Mouse (Mus musculus) embryonic facial prominence, embryonic 12.5 days (tissue): Measurements from ENCODE around the gene Ptprr. TPM values are rescaled to one million over a fixed set of nuclear protein-coding genes. Genes with fewer than 3 reads are reported as not detected.

ENCODE experiments used
- ATAC-seq: fragments of 200-750 bp; cut with Nextera tagmentation; 2 replicates; pipeline ENCODE4 v1.8.0; 2017; ENCODE audit not compliant: insufficient number of reproducible peaks, insufficient read depth, low FRiP score, low TSS enrichment
- H3K27ac ChIP-seq: fragments of 300-500 bp; sonication (generic); 2 replicates; pipeline ENCODE4 v1.5.1; 2016; ENCODE audit warnings: mild to moderate bottlenecking
- H3K27me3 ChIP-seq: fragments of 300-500 bp; sonication (generic); 2 replicates; pipeline ENCODE4 v1.6.1; 2016; ENCODE audit warnings: mild to moderate bottlenecking, moderate library complexity
- H3K36me3 ChIP-seq: fragments of 300-500 bp; sonication (generic); 2 replicates; pipeline ENCODE4 v1.6.1; 2016; ENCODE audit warnings: mild to moderate bottlenecking
- H3K4me1 ChIP-seq: fragments of 300-500 bp; sonication (generic); 2 replicates; pipeline ENCODE4 v1.6.1; 2016
- H3K4me2 ChIP-seq: fragments of 300-500 bp; sonication (generic); replicated peaks from 2 replicates; pipeline ENCODE4 v1.6.1; 2016; ENCODE audit warnings: mild to moderate bottlenecking, moderate library complexity
- H3K4me3 ChIP-seq: fragments of 300-500 bp; sonication (generic); 2 replicates; pipeline ENCODE4 v1.5.1; 2016; ENCODE audit warnings: mild to moderate bottlenecking
- H3K9ac ChIP-seq: fragments of 300-500 bp; sonication (generic); 2 replicates; pipeline ENCODE4 v1.6.1; 2016; ENCODE audit warnings: mild to moderate bottlenecking, moderate library complexity
- H3K9me3 ChIP-seq: fragments of 300-500 bp; sonication (generic); 2 replicates; pipeline ENCODE4 v1.6.1; 2016; ENCODE audit warnings: mild to moderate bottlenecking, moderate library complexity
- WGBS: fragments of 180-500 bp; shearing (Covaris S2); methylation state at CpG from one replicate; pipeline ENCODE4 v1.1.7; 2016; 5-methylcytosine and 5-hydroxymethylcytosine counted together
- polyA plus RNA-seq: library from polyadenylated mRNA; unstranded; fragments of >200 nt; fragmentation: Nextera tagmentation; extraction: Ambion mirVana; gene quantifications from 2 replicates; pipeline ENCODE4 v1.2.1, GENCODE M21; 2016

Gene Ptprr
- polyA plus RNA-seq = 5.9 and 6.5 TPM in 2 replicates

DNA sequence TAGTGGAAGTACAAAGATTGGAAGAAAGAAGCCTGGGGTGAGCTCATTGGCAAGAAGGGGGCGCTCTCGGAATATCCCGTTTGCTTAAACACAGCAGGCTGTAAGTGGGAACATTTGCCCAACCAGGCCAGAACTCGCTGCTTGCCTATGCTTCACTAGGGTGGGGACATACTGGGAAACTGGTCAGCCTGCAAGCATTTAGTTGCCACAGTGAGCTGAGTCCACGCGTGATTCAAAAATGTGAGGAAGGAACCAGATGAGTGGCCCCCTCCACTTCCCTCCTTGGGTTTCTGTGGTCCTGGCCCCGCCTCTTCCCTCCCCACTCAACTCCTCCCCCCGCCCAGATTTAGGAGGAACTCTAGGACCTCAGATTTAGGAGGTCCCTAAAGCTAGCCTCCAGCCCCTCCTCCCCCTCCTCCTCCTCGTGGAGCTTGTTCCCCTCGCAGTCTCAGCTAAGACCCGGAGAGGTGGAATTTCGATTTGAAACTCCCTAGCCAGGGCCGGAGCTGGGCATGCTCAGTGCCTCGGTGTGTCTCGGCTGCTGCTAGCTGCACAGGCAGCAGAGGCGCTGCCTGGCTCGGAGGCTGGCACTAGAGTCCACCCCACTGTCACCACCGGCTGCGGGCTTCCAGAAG is at the start of gene Ptprr:
Gene Ptprr (plus strand): TSS at position 369 of the 635 bp plus-strand sequence.
- peak; percentile 92 for ATAC-seq
- no peaks in the 10 kb centered on the region; the same call in 1 of the 2 replicates for H3K4me1 ChIP-seq
- H3K9me3 ChIP-seq = no peaks in the 10 kb centered on the region
- WGBS = under 1% methylated on average over 19 of the region's 19 CpGs
- H3K9ac ChIP-seq = no peak within 1 kb of the TSS
- H3K27me3 ChIP-seq = peaks cover 3% of the 10 kb centered on the region; the same call in 1 of the 2 replicates
- no peaks in the 10 kb centered on the region for H3K36me3 ChIP-seq
- no peak within 1 kb of the TSS for H3K27ac ChIP-seq
- peak within 1 kb of the TSS; percentile 76 for H3K4me2 ChIP-seq
- H3K4me3 ChIP-seq = peak within 1 kb of the TSS; percentile 42

DNA sequence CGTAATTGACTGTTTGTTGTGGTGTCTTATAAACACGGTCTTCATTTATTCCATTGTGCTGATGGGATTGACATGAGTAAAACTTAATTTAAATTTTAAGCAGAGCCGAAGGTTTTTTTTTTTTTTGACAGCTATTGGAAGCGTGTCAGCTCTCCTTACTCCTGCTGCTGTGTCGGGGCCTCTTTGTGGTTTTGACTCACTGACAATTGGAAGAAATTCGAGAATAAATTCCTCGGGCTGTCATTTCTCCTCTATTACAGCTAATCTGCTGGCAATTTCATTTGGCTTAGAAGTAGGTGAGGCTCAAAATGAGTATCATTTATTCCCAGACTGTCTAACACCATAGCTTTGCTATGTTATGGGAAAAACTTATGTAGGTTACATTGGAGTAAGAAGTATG is 41.7 kb upstream of the Ptprr start:
- WGBS = 42% methylated on average over 7 of the region's 7 CpGs
- no peaks in the 10 kb centered on the region for H3K9me3 ChIP-seq
- H3K4me1 ChIP-seq = peaks cover 8% of the 10 kb centered on the region; the same call in 1 of the 2 replicates
- no peak overlapping the region for H3K27ac ChIP-seq
- no peaks in the 10 kb centered on the region for H3K27me3 ChIP-seq
- H3K9ac ChIP-seq = no peak overlapping the region
- H3K36me3 ChIP-seq = no peaks in the 10 kb centered on the region
- H3K4me2 ChIP-seq = no peak overlapping the region
- no peak overlapping the region for H3K4me3 ChIP-seq
- ATAC-seq = no peak

DNA sequence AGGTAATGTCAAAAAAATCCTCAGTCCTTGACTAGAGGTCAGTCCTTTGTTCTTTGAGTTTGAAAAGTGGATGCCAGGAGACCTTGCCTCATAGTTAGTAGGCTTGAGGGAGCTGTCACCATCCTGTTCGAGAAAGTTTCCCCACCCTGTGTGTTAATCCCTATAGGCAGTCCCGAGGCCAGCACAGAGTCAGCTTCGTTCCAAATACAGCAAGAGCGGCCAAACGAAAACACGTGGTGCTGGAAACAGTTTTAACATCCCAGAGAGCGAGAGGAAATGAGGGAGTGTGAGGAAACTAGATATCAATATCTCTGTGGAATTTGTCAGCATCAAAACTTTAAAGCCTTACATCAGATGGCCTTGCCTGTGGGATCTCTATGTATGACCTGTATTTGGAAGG is 39.0 kb upstream of the Ptprr start:
- Histone ChIP-seq H3K4me2 (no peak overlapping the region), H3K4me1 (peaks cover 8% of the 10 kb centered on the region; the same call in 1 of the 2 replicates), H3K4me3 (no peak overlapping the region), H3K27ac (no peak overlapping the region), H3K9me3 (no peaks in the 10 kb centered on the region), H3K27me3 (no peaks in the 10 kb centered on the region), H3K36me3 (no peaks in the 10 kb centered on the region), H3K9ac (no peak overlapping the region)
- 21% methylated on average over 7 of the region's 7 CpGs for WGBS
- ATAC-seq = no peak

DNA sequence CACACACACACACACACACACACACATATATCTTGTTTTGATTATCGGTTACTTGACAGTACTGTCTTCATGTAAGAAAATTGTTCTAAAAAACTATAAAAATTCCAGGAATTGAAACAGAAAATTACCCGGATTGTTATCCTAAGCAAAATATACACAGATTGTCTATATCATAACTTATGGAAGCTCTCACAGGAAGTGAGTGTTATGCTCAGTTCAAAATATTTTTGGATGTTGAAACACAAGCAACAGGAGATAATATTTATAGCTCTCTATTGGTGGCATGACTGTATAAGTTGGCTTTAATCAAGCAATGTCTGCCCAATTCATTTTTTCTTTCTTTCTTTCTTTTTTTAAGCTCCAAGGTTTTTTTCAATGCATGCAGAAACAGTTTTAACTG is 38.0 kb upstream of the Ptprr start:
- Histone ChIP-seq H3K4me3 (no peak overlapping the region), H3K36me3 (no peaks in the 10 kb centered on the region), H3K27me3 (no peaks in the 10 kb centered on the region), H3K9ac (no peak overlapping the region), H3K27ac (no peak overlapping the region), H3K4me1 (peaks cover 8% of the 10 kb centered on the region; the same call in 1 of the 2 replicates), H3K9me3 (no peaks in the 10 kb centered on the region), H3K4me2 (no peak overlapping the region)
- 63% methylated on average over 2 of the region's 2 CpGs for WGBS
- ATAC-seq = no peak

DNA sequence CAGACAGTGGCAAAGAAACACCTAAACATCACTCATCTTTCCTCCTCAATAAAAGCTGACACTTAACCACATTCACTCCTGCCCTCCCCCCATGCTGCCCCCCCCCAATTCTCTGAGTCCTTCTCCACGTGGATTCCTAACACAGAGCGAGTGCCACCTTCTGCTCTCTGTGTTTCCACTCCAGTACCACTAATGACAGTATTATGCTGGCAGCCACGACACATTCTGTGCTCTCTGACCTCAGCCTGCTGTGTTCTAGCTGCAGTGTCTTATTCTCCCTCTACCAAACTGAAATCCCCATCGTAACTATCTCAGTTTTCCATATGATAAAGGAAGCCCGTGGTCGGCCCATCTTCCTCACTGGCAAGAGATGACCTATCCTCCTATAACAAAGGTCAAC is 33.7 kb upstream of the Ptprr start:
- Histone ChIP-seq H3K4me2 (no peak overlapping the region), H3K9ac (no peak overlapping the region), H3K36me3 (no peaks in the 10 kb centered on the region), H3K27me3 (no peaks in the 10 kb centered on the region), H3K4me1 (0 out of 2 replicates have a peak, but pooled peaks cover 6% of the 10 kb centered on the region), H3K27ac (no peak overlapping the region), H3K4me3 (no peak overlapping the region), H3K9me3 (no peaks in the 10 kb centered on the region)
- 63% methylated on average over 6 of the region's 6 CpGs for WGBS
- no peak for ATAC-seq

DNA sequence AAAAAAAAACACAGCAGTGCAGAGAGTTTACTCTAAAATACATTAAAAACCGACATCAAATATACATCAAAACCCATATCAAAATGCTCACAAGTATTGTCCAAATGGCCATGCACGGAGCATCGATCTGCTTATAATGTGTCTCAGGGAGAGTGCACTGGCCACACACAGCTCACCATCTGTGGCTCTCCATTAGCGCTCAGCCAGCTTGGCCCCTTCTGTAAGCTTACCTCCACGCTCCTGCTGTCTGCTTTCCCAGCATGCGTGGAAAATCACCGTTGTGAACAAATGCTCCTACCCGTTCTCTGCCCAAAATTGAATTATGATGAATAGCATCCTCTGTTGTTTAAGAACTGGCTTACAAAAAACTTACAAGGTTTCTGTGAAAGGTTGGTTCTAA is 16.2 kb upstream of the Ptprr start:
- Histone ChIP-seq H3K4me1 (0 out of 2 replicates have a peak, but pooled peaks cover 3% of the 10 kb centered on the region), H3K4me2 (no peak overlapping the region), H3K9me3 (no peaks in the 10 kb centered on the region), H3K27ac (no peak overlapping the region), H3K36me3 (no peaks in the 10 kb centered on the region), H3K9ac (no peak overlapping the region), H3K27me3 (no peaks in the 10 kb centered on the region), H3K4me3 (no peak overlapping the region)
- no peak for ATAC-seq
- 70% methylated on average over 8 of the region's 8 CpGs for WGBS

DNA sequence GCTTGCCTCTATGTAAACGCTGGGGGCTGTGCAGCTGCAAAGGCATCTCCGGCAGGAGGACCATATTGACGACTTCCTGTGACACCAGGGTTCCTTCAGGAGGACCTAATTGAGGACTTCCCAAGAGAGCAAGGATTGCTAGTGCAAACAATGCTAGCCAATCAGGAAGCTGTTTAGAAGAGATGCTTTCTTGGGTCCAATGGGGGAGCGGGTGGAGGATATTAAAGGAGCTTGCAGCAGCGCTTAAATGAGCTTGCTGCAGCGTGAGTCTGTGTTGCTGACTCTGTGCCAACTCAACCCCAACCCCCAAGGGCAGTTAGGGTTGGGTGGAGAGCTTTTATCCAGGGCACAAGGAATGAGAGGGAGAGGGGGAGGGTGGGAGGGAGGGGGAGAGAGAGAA is 11.3 kb upstream of the Ptprr start:
- Histone ChIP-seq H3K9ac (no peak overlapping the region), H3K4me3 (no peak overlapping the region), H3K9me3 (no peaks in the 10 kb centered on the region), H3K27me3 (no peaks in the 10 kb centered on the region), H3K4me1 (0 out of 2 replicates have a peak, but pooled peaks cover 4% of the 10 kb centered on the region), H3K27ac (no peak overlapping the region), H3K36me3 (no peaks in the 10 kb centered on the region), H3K4me2 (no peak overlapping the region)
- ATAC-seq = no peak
- 33% methylated on average over 6 of the region's 6 CpGs for WGBS

DNA sequence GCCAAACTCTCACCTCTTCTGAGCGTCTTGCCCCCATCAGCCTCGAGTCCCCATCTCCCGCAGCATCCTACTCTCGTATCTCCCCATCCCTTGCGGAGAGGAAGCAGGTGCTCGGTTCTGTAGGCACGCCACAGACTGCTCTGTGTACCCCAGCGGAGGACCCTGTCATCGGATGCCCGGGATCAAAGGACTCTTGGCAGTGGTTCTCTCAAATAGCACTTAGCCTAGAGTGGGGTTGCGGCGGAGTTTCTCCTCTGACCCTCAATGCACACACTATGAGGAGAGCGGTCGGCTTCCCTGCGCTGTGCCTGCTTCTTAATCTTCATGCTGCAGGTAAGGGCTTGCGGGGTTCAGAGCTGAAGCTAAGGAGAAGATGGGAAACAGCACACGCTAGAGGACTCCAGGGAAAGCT is 473 bp downstream of the Ptprr start:
- Histone ChIP-seq H3K9ac (no peak overlapping the region), H3K27ac (no peak overlapping the region), H3K4me2 (peak overlapping the region; percentile 76), H3K4me3 (peak overlapping the region; percentile 42), H3K36me3 (no peaks in the 10 kb centered on the region), H3K4me1 (no peaks in the 10 kb centered on the region; the same call in 1 of the 2 replicates), H3K9me3 (no peaks in the 10 kb centered on the region), H3K27me3 (peaks cover 3% of the 10 kb centered on the region; the same call in 1 of the 2 replicates)
- WGBS = 2% methylated on average over 17 of the region's 17 CpGs
- peak; percentile 31 for ATAC-seq

DNA sequence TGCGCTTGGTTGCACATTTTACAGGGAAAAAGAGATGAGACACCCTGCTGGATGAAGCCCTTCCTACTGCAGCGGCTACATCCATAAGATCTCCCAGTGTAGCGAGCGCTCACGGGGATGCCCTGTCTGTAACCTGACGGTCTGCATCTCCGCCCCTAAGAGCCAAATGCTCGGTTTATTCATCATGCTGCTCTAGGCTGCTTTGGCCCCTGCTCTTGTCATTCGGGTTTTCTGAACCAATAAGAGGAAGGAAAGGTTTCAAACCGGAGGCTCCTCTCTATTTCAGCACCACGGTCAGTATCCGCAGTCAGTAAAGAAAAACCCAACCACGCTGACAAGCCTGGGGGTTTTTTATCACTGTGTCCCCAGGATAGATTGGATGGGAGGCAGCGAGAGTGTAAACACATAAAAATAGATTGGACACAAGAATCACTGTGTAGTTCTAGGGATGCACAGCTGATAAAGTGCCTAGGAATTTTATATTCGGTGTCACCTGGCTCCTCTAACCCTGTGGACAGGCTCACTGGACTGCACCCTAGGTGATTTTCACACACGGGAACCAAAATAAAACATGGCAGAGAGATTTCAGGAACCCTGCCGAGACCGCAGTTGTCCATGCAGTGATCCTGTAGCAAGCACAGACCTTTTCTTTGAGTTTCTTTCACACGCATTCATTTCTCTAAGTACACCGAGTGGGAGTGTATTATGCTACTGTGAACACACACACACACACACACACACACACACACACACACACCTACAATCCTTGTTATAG is 1.3 kb downstream of the Ptprr start:
- no peak for ATAC-seq
- H3K27me3 ChIP-seq = peaks cover 3% of the 10 kb centered on the region; the same call in 1 of the 2 replicates

DNA sequence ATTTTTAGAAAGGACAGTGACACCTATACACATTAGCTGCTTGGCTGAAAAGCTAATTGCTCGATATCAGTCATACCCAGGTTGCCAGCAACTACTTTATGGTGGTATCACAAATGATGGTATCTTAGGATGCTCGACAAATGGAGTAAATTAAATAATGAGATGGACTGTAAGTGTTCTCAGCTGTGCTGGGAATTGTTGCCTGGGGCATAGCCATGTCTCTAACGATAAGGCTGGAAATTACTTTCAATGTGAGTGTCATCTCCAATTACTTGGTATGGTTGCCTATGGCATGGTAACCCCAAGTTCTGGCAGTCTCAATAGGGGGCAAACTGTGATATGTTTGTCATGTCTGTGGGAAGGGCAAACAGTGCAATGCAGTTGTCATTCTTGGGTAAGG is 3.1 kb downstream of the Ptprr start:
- Histone ChIP-seq H3K36me3 (no peaks in the 10 kb centered on the region), H3K9me3 (no peaks in the 10 kb centered on the region), H3K4me2 (no peak overlapping the region), H3K4me3 (no peak overlapping the region), H3K4me1 (no peaks in the 10 kb centered on the region; the same call in 1 of the 2 replicates), H3K27me3 (peaks cover 3% of the 10 kb centered on the region; the same call in 1 of the 2 replicates), H3K27ac (no peak overlapping the region), H3K9ac (no peak overlapping the region)
- ATAC-seq = no peak
- 37% methylated on average over 3 of the region's 3 CpGs for WGBS

More for the DNA sequence above, 1.3 kb downstream of the Ptprr start:
- 11% methylated on average over 20 of the region's 20 CpGs for WGBS
- H3K9ac ChIP-seq = no peak overlapping the region
- H3K4me2 ChIP-seq = peak overlapping the region; percentile 76
- no peaks in the 10 kb centered on the region for H3K36me3 ChIP-seq
- H3K27ac ChIP-seq = no peak overlapping the region
- H3K9me3 ChIP-seq = no peaks in the 10 kb centered on the region
- H3K4me3 ChIP-seq = peak overlapping the region; percentile 42
- no peaks in the 10 kb centered on the region; the same call in 1 of the 2 replicates for H3K4me1 ChIP-seq

DNA sequence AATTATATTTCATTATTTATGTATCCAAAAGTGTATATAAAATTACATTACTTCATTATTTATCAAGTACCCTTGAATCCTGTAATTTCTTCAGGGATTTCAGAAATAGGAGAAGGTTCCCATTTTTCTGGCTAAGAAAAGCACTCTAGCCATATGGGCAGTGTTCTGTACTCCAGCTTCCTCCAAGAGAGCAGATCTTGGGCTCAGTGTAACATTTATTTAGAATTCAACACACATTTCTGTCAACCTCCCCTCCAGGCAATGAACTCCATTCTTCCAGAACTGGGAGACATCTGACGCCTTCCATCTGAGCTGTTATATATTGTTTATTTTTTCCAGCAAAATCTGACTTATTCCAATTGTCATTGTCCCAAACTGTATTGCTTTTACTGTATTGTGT is 20.1 kb downstream of the Ptprr start:
- no peak overlapping the region for H3K27ac ChIP-seq
- no peaks in the 10 kb centered on the region for H3K27me3 ChIP-seq
- 67% methylated on average over 1 of the region's 1 CpGs for WGBS
- no peak overlapping the region for H3K4me3 ChIP-seq
- no peak overlapping the region for H3K4me2 ChIP-seq
- ATAC-seq = no peak
- H3K4me1 ChIP-seq = no peaks in the 10 kb centered on the region
- H3K9ac ChIP-seq = no peak overlapping the region
- H3K36me3 ChIP-seq = no peaks in the 10 kb centered on the region
- no peaks in the 10 kb centered on the region for H3K9me3 ChIP-seq

DNA sequence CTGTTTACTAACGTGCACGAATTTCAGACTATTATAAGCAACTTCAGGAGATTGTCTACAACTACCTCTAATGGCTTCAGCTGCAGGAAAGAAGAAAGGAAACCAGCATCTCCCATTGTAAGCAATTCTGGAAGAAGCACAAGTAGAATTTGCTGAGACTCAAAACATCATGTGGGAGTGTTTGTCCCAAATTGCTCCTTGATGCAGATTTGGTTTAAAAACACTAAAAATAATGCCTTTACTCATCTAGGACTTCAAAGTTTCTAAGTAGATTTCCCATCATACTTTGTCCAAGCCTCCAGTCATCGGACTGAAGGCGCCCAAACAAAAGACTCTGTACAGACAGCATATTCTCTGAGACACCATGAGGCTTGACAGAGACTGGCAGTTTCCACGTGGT is 57.9 kb downstream of the Ptprr start:
- H3K4me2 ChIP-seq = no peak overlapping the region
- no peak overlapping the region for H3K9ac ChIP-seq
- H3K4me3 ChIP-seq = no peak overlapping the region
- WGBS = 83% methylated on average over 5 of the region's 5 CpGs
- H3K27me3 ChIP-seq = no peaks in the 10 kb centered on the region
- H3K9me3 ChIP-seq = no peaks in the 10 kb centered on the region
- no peak for ATAC-seq
- H3K36me3 ChIP-seq = no peaks in the 10 kb centered on the region
- H3K4me1 ChIP-seq = peaks cover 16% of the 10 kb centered on the region; the same call in 1 of the 2 replicates
- no peak overlapping the region for H3K27ac ChIP-seq
